Mouse (Mus musculus) left cerebral cortex, postnatal 25 days (tissue): Measurements from ENCODE around the gene Teddm1a. TPM values are rescaled to one million over a fixed set of nuclear protein-coding genes. Genes with fewer than 3 reads are reported as not detected.
"Not testable (repeated sequence)": the region's sequence is repeated elsewhere in the genome, so short reads cannot be mapped to it uniquely, and the experiment has no call there.

ENCODE experiments used
- DNase-seq, 2 experiments: peaks; one replicate each; pipeline ENCODE4 v3.0.0; 2022; ENCODE audit warnings: low spot score in 2 of 2, mixed read lengths in 1 of 2
- intact Hi-C: fragments of 180-260 bp; cut with DNase I; formaldehyde crosslinking; loops from one replicate; pipeline ENCODE4 v1.15.1; 2025
- total RNA-seq, 2 experiments: library from RNA; stranded (reverse); gene quantifications; 2 replicates each; pipeline ENCODE4 v1.2.3; 2021

Gene Teddm1a
- not detected for total RNA-seq

DNA sequence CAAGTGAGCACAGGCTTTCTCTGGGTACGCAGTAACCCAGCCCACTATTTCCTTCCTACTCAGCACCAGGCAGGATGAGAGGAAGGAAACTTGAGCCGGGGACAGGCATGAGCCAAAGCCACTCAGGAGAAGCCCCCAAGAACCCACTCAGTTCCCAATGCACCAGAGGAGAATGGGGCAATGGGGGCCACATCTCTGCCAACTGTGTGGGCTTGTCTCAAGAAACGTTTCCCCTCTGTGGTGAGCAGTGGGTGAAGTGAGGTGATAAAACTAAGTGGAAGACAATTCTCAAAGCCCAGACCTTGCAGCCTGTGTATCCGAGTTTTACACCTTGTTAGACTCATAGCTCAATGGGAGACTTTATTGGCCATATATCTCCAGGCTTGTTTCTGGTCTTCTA is at the start of gene Teddm1a:
TSS of gene Teddm1a (plus strand) at position 301 of the 400 bp plus-strand sequence.
- intact Hi-C loops, result loop anchor here (10.0 kb wide), 1 partner anchor 373 kb away; no protein-coding TSS in a partner anchor
- DNase-seq, result no peak

DNA sequence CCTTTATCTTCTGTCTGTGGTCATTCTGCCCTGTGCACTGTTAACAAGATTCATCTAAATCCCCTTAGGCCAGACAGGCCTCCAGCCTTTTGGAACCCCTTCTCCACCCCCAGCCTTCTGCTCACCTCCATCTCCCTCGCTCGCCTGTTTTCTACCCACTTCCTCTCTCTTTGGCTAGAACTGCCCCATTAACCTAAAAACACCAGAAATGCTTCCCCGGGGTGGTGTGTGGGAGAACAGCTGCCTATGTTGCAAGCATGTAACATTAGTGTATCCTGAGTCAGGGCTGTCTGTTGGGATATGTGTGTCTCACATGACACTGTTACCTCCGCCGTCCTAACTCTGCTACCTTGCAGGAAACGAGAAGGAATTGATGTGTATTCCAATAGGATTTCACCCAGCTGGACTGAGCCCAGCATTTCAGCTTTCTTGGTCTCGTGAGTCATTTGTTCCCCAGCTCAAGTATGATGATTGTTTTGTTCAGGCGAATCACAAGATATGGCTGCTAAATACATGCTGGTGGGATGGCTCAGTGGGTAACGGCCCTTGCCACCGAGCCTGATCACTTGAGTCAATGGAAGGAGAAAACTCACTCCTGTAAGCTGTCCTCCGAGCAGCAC is 49.3 kb upstream of the Teddm1a start:
- intact Hi-C loops, result no loop called here
- peak; percentile 11 to 66 for DNase-seq

DNA sequence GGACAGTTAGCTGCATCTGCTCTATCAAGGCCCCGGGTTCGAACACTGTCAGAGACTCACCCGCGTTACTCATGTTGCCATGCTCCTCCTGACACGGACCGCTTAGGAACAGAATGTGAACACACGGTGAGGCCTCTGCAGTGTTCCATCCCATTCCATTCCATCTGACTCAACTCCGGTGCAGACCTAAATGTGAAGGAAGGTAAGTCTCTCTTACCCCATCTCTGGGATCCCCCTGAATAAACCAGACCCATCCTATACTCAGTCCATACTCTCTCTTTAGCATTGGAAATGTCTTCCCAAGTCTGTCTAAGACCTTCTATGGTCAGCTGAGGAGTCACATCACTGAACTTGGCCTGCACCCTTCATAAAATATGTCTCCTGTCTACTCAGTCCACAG is 47.5 kb upstream of the Teddm1a start, which contains the start of gene Rgsl1:
TSS of gene Rgsl1 (minus strand) at position 101 of the 400 bp plus-strand sequence.
- intact Hi-C loops, result no loop called here
- no peak for DNase-seq

DNA sequence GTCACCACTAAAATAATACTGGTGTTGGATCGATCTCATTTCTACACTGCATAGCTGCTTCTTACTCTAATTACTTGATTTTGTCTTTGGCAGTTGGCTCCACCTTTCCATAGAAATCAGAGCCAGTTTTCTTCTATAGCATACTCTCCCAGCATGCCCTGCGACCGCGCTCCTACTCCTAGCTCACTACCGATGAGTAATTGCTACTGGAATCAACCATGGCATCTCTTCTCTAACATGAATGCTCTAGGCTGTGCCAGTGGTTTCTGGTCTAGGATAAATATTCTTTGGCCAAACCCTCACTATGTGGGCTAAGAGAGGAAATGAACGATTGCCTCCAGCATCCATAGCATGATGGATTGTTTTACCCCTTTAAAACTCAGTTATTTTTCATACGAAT is 45.1 kb upstream of the Teddm1a start:
- intact Hi-C loops, result loop anchor here (5.0 kb wide), 1 partner anchor 99 kb away; the partner anchor contains the start of gene Rnasel
- DNase-seq, result no peak

DNA sequence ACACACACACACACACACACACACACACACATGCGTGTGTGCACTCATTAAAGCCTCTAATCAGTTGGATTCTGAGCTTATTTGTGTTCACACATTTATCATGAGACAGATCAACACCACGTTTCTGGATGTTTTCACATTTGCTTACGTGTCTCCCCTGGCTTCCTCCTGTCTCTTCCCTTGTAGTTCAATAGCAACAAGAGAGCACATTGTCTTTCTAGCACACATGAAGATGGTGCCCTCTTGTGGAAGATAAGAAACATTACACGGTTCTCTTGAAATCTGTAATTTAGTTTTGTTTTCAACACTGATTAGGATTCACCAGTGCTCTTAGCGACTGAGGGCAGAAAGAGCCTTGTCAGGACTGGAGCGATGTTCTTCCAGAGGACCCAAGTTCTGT is 44.7 kb upstream of the Teddm1a start:
- intact Hi-C loops, result loop anchor here (5.0 kb wide), 1 partner anchor 100 kb away; the partner anchor contains the start of gene Rnasel
- peak in 1 of 2 experiments; percentile 19 for DNase-seq

DNA sequence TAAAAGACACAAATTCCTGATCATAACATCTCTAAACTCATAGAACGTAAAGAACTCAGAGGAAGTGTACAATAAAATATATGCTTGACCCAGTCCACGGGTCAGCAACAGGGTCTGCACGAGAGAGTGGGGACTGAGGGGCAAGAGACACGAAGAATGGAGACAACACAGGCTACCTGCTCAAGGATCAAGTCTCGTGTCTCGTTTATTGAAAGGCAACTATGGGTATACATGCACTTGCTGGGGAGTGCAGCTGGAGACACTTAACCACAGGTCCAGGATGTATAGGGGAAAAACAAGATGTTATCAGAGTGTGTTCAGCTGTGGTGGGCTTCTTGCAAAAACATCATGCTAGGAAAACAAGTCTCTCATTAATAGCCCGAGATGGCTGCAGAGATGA is 38.8 kb upstream of the Teddm1a start:
- intact Hi-C loops, DNase-seq: not testable (repeated sequence)

DNA sequence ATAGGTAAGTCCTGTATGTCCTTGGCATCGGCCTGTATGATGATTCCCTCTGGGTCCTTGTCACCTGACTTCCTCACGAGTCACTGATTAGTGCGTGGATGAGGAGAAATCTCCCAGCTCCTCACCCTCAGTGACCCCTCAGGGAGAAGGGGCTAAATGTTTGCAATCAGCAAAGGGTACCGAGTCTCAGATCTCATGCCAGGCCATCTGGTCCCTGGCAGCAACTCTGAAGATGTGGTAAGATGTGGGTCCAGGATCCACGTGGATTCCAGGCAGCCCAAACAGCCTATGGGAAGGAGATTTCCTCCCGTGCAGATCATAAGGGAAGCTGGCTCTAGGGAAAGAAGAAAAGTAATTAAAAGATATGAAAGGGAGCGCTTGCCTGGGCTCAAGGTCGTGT is 35.6 kb upstream of the Teddm1a start:
- no peak for DNase-seq
- intact Hi-C loops, result no loop called here

DNA sequence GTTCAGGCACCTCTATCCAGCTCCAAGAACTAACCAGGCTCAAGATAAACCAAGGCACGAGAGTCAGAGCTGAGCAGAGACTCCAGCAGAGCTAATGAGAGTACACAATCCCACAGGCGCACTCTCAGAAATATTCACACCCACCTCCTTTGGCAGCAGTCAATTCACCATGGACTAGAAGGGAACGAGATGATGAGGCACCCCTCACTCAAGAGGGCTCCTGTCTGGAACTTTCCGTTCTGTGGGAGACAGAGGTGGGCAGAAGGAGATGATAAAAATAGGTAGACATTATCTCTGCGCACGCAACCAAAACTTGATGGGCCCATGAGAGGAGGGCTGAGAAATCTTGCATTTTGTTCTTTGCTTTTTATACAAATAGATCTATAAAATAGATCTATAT is 17.5 kb upstream of the Teddm1a start, which contains the start of gene Teddm1b:
TSS of gene Teddm1b (plus strand) at position 301 of the 400 bp plus-strand sequence.
- intact Hi-C loops, result no loop called here

DNA sequence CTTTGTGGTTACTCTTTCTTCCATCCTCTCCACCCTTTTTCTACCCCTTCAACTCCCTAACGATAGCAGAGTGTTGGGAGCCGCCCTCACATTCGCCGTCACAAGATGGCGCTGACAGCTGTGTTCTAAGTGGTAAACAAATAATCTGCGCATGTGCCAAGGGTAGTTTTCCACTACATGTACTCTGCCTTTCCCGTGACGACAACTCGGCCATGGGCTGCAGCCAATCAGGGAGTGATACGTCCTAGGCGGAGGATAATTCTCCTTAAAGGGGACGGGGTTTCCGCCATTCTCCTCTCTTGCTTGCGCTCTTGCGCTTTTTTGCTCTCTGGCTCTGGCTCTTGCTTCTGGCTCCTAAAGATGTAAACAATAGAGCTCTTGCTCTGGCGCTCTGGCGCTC is 11.2 kb upstream of the Teddm1a start:
- intact Hi-C loops, DNase-seq: not testable (repeated sequence)

More for the DNA sequence above, 17.5 kb upstream of the Teddm1a start, which contains the start of gene Teddm1b:
- DNase-seq, result no peak

DNA sequence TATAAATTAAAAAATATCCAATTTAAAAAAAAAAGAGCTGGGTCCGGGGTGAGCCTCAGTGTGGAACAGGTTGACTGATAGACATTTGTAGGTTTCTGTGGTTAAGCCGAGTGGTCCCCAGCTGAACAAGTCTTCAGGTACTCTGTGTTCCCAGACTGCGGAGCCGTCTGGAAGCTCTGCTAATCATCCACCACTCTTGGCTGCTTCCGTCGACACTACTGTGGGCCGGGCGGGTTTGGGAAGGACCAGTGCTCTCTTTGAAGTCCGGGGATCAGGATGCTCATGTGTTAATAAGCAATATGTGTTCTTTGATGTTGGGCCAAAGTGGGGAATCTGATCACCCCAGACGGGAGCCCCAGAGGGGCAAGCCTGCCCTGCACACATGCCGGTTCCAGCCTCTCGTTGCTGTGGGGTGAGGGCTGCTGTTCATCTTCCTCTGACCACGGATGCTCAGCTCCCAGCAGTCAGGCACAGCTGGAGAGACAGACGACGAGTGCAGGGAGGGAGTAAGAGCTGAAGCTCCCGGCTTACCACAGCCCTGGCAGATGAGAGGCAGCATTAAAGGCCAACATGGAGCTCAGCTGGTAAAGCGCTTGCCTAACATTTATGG is 5.4 kb upstream of the Teddm1a start:
- no peak for DNase-seq
- intact Hi-C loops, result no loop called here

DNA sequence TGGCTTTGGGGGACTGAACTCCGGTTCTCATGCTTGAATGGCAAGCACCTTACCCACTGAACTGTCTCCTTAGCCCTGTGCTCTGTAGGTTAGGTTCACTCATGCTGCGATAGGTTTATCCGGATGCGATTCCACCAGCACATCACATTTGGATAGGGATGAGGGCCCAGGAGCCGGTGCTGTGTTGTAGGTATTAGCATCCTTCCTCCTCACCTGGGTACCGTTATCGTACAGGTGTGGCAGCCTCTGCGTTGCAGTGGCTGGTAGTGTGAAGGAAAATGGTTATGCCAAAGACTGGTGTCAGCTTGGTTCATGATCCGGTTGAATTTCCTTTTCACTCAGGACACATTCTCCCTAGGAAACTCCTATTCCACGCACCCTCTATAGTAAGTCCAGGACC is 1.4 kb upstream of the Teddm1a start:
- DNase-seq, result no peak
- intact Hi-C loops, result loop anchor here (10.0 kb wide), 1 partner anchor 375 kb away; no protein-coding TSS in a partner anchor

DNA sequence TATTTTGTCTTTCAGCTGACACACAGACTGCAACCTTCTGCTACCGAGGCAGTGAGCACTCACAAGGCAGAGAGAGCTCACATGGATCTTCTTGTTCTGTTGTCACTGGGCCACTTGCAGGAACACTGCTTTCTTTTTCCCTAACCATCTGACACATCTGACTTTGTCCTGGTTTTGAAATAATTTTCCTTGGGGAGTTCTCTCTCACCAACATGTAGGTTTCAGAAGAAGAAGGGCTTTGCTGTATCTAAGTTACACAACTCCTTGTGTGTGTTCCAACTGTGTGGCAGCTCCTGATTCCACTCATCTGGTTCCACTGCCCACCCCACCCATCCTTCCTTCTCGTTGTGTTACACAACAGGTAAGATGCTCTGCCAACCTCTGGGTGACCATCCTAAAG is 2.2 kb downstream of the Teddm1a start:
- no peak for DNase-seq
- intact Hi-C loops, result loop anchor here (10.0 kb wide), 1 partner anchor 371 kb away; no protein-coding TSS in a partner anchor

DNA sequence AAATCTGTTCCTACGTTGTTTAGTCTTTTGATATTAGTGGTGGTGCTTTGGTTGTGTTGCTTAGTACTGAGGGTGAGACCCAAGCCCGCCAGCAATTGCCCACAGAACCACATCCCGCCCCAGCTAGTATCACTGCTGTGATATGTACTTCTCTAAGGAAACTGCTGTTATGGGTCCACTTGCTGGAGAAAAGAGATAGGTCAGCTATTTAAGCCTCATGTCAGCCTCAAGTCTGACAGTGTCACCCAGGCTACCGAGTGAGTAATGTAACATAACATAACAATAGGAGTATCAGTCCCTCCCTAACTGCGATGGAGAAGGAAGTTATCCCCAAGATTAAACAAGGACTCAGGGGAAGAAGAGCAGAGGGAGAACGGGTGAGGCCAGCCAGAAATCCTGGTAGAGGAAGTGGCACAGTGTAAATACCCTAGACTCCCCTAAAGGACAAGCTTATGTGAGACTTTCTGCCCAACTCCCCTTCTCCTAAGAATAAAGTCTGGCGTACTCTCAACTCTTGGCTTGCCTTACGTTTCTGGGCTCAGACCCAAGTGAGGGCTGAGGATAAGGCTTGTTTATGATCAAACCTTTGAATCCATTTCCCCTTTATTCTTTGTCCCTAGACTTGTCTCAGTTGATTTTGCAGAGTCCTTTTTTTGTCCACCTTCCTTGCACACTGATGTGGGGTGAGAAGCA is 2.8 kb downstream of the Teddm1a start:
- intact Hi-C loops, result loop anchor here (10.0 kb wide), 1 partner anchor 370 kb away; no protein-coding TSS in a partner anchor
- DNase-seq, result peak in 1 of 2 experiments; percentile 40

DNA sequence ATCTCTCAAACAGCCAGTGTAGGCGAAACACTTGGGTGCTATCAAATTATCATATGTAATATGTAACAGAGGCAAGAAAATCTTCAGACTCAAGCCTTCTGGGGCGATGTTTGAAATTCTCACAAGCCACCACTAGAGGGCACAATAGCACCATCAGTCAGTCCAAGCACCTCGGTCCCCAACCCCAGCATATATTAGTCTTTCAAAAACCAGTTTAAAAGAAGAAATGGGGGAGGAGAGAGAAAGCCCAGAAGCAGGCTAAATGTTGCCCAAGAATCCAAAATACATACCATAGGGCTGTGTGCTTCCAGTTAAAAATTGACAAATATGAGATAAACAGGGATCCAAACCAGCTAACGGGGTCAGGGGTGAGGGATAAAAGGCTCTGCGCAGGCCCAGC is 3.4 kb downstream of the Teddm1a start:
- intact Hi-C loops, result loop anchor here (1.0 to 10.0 kb wide), 5 partner anchors 137 to 832 kb away; no protein-coding TSS in a partner anchor
- DNase-seq, result peak; percentile 82 to 92

DNA sequence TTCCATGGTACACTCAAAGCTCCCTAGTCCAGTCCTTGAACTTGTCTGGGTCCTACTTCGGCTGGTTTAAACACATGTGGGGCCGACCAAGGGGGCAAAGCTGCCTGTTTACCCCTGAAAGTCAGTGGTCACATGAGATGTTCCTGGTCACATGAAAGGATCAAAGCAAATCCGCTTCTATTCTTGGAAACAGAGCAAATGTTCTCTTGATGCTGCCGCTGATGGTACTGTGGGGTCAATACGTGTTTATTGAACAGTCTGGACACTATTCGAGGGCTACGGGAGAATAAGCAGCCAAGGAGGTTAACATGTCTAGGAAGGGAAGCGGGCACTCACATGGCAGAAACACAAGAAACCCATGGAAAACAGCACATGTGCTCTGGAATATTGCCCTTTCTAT is 5.7 kb downstream of the Teddm1a start:
- intact Hi-C loops, result loop anchor here (5.0 to 10.0 kb wide), 2 partner anchors 368 to 830 kb away; no protein-coding TSS in a partner anchor

DNA sequence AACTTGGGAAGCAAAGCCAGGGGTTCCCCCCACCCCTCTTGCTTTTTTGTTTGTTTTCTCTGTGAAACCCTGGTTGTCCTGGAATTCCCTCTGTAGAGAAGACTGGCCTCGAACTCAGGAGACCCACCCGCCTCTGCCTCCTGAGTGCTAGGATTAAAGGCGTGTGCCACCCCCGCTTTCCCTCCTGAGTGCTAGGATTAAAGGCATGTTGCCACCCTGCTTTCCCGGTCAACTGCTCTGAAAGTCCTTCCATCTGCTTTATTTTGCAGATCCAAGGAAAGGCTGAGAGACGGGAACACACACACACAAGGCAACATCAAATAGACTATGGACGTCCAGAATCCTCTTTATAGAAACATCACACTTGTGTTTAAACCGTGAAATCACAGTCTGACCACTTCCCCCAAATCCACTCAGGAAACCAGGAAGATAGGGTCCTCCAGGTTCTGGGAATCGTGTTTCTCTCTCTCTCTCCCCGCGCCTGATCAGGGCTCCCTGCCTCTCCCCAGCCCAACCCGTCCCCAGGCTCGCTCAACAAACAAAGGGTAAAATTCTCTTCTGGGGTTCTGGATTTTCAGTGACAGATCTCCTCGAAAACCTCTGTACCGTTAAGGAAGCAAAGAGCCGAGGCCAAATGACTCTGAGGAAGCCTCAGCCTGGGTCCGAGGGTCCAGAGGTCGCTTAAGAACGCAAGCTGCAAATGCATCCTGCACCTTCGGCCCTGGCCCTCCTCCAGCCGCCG is 7.6 kb downstream of the Teddm1a start:
- DNase-seq, result peak in 1 of 2 experiments; percentile 38
- intact Hi-C loops, result loop anchor here (5.0 to 10.0 kb wide), 2 partner anchors 366 to 828 kb away; no protein-coding TSS in a partner anchor

More for the DNA sequence above, 5.7 kb downstream of the Teddm1a start:
- DNase-seq, result no peak

DNA sequence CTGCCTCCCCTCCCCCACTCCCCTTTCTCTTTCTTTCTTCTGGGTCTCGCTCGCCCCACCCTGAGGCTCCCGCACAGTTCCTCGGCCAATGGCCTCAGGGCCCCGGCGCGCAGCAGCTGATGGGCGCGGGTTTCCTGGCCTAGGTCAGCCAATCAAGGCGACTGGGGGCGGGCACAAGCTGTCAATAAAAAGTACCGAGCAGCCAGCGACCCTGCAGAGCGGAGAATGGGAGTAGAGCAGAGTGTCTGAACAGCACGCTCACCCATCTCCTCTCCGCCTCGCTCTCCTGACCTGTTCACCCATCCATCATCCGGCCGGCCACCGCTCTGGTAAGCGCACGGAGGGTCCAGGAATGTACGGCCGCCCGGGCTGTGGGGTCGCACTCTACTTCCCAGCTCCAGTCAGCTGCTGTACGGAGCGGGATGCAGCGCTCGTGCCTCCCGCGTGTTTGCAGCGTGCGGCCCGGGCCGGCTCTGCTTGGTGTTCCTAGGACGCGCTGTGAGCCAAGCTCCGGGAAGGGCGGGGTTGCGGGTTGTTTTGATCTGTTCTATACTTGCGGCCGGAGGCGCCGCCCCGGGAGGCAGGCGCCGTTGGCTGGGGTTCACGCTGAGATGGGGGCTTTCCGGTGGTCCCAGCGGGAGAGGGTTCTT is 8.3 kb downstream of the Teddm1a start, which contains the start of the genes Glul and Teddm2:
TSS of gene Glul (plus strand) at position 214 of the 650 bp plus-strand sequence.
TSS of gene Teddm2 (minus strand) at position 498 of the 650 bp plus-strand sequence.
- DNase-seq, result peak; percentile 94 to 97
- intact Hi-C loops, result loop anchor here (1.0 to 10.0 kb wide), 4 partner anchors 132 to 827 kb away; no protein-coding TSS in a partner anchor

DNA sequence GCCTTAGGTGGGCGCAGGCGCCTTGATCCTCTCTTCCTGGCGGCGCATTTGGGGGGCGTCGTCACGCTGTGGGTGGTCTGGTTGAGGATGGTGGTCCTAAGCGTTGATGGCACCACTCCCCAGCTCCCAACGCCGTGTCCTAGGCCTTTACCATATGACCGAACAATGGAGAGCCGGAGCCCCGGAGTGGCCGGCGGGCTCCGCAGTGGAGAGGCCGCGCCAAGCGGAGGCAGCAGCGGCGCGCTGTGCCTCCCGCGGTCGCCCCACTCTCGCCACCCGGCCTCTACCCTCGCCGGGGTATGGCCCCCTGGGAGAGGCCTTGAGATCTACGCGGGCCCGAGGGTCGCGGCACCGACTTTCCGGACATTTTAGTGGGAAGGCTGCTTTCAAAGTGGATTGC is 8.8 kb downstream of the Teddm1a start:
- intact Hi-C loops, result loop anchor here (1.0 kb wide), 2 partner anchors 132 to 218 kb away; no protein-coding TSS in a partner anchor
- peak; percentile 39 to 57 for DNase-seq
